Mouse (Mus musculus) thymus, postnatal 36 days (tissue): ENCODE data around the gene Map3k1.
"Not testable (repeated sequence)": the region's sequence is repeated elsewhere in the genome, so short reads cannot be mapped to it uniquely, and the experiment has no call there.

Experiments used
- DNase-seq, 2 experiments: peaks; one replicate each; pipeline ENCODE4 v3.0.0; 2022; ENCODE audit warnings: mixed read lengths in 2 of 2

Map3k1 gene

GRCm38 (mm10) chr13:111741204-111741990 is 67.4 kb downstream of the Map3k1 start:
- DNase-seq: no peak

GRCm38 (mm10) chr13:111726898-111727297 is 81.9 kb downstream of the Map3k1 start:
- no peak for DNase-seq

- DNase-seq: peak; percentile 99
Observed at GRCm38 (mm10) chr13:111725165-111726077, 83.4 kb downstream of the Map3k1 start.

DNA sequence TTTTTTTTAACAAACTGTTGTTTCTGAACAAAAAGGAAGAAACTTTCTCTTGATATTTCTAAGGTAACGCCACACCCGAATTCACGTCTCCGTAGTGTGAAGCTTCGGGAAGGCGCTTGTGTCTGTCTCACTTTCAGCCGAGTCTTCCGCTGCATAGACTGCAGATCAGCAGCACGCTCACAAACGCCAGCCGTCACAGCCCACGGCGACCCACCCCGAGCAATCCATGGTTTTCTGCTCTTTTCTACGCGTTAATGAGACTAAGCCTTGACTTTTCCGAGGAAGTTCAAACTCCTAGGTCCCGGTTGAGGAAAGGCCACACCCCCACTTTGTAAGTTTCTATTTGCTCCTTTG is 84.0 kb downstream of the Map3k1 start:
- no peak for DNase-seq

DNA sequence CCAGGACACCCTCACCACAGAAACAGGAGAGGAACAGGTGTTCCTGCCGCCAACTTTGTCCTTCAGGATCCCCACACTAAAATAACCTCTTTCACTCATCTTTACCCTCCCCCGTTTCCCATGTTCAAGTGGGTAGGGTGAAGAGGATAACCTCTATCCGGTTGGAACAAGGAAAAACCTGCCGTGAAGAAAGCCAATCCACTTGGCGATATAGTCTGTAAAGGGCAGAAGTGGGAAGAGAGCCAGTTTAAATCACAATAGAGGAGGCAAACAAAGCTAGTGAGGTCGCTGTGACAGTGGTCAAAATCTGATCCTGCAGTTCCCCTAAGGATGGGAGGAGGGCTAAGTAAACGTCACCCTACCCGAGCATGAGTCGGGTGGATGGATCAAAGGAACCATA is 89.1 kb downstream of the Map3k1 start:
- no peak for DNase-seq

DNA sequence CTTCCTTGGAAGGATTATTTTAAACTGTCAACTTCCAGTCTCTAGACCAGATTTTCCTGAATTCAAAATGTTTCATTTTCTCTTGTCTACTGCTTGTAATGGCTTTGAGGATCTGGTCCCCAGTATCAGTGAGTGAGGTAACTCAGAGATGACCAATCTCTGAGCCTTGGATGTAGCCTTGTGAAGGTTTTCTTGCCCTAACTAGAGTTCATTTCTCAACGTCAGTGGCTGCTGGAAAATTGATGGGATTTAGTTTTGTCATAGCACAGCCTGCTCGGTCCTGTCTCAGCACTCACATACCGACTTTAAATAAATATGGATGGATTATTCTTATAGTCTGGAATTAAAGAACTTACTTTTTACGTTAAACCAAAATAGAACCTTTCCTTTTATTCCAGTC is 98.3 kb downstream of the Map3k1 start:
- DNase-seq: no peak

DNA sequence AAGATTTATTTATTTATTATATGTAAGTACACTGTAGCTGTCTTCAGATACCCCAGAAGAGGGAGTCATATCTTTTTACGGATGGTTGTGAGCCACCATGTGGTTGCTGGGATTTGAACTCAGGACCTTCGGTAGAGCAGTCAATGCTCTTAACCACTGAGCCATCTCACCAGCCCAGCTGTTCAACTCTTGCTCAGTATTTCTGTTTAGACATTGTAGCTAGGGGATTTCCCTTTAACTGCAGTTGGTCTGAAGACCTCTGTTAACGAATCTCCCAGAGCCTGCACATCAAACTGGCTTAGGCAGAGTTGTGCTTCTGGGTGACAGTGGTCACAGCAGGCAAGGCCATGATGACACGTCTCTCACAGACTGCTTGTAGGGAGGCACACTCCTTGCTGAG is 104.8 kb downstream of the Map3k1 start:
- DNase-seq: not testable (repeated sequence)

GRCm38 (mm10) chr13:111703396-111703795 is 105.4 kb downstream of the Map3k1 start:
- no peak for DNase-seq
